Mouse (Mus musculus) hindbrain, embryonic 11.5 days (tissue): ENCODE data around the gene Cyp2w1. TPM values are rescaled to one million over a fixed set of nuclear protein-coding genes. Genes with fewer than 3 reads are reported as not detected.

Experiments
- ATAC-seq: fragments of 200-750 bp; cut with Nextera tagmentation; 2 replicates; pipeline ENCODE4 v1.8.0; 2017; ENCODE audit warnings: mild to moderate bottlenecking, moderate TSS enrichment, moderate library complexity; ENCODE audit not compliant: low FRiP score
- DNase-seq: peaks from one replicate; pipeline ENCODE4 v3.0.0-alpha.2; 2015; ENCODE audit warnings: low spot score
- H3K27ac ChIP-seq: fragments of 300-500 bp; sonication (generic); 2 replicates; pipeline ENCODE4 v1.5.1; 2014; ENCODE audit warnings: mild to moderate bottlenecking, low read depth, low read length
- H3K27me3 ChIP-seq: fragments of 300-500 bp; sonication (generic); 2 replicates; pipeline ENCODE4 v1.6.1; 2014; ENCODE audit warnings: mild to moderate bottlenecking, low read length, moderate library complexity, mixed read lengths; ENCODE audit not compliant: control insufficient read depth, insufficient read depth
- H3K36me3 ChIP-seq: fragments of 300-500 bp; sonication (generic); 2 replicates; pipeline ENCODE4 v1.6.1; 2014; ENCODE audit warnings: mild to moderate bottlenecking, low read length, moderate library complexity, mixed read lengths; ENCODE audit not compliant: control insufficient read depth, insufficient read depth
- H3K4me1 ChIP-seq: fragments of 300-500 bp; sonication (generic); replicated peaks from 2 replicates; pipeline ENCODE4 v1.6.1; 2014; ENCODE audit warnings: low read length, mixed read lengths; ENCODE audit not compliant: control insufficient read depth, insufficient read depth
- H3K4me2 ChIP-seq: fragments of 300-500 bp; sonication (generic); replicated peaks from 2 replicates; pipeline ENCODE4 v1.6.1; 2014; ENCODE audit warnings: mild to moderate bottlenecking, low read depth, low read length
- H3K4me3 ChIP-seq: fragments of 300-500 bp; sonication (generic); 2 replicates; pipeline ENCODE4 v1.5.1; 2014; ENCODE audit warnings: low read depth, low read length
- H3K9ac ChIP-seq: fragments of 300-500 bp; sonication (generic); 2 replicates; pipeline ENCODE4 v1.6.1; 2014; ENCODE audit warnings: low read depth, low read length
- H3K9me3 ChIP-seq: fragments of 300-500 bp; sonication (generic); 2 replicates; pipeline ENCODE4 v1.6.1; 2016; ENCODE audit warnings: low read length; ENCODE audit not compliant: control insufficient read depth
- WGBS: fragments of 180-500 bp; shearing (Covaris S2); extraction: QIAGEN DNeasy Blood & Tissue Kit; methylation state at CpG from one replicate; pipeline ENCODE4 v1.1.7; 2014; 5-methylcytosine and 5-hydroxymethylcytosine counted together
- polyA plus RNA-seq: library from polyadenylated mRNA; unstranded; fragments of >200 nt; fragmentation: Nextera tagmentation; extraction: Ambion mirVana; gene quantifications from 2 replicates; pipeline ENCODE4 v1.2.1, GENCODE M21; 2014

The Cyp2w1 gene
- not detected in 2 replicates for polyA plus RNA-seq

DNA sequence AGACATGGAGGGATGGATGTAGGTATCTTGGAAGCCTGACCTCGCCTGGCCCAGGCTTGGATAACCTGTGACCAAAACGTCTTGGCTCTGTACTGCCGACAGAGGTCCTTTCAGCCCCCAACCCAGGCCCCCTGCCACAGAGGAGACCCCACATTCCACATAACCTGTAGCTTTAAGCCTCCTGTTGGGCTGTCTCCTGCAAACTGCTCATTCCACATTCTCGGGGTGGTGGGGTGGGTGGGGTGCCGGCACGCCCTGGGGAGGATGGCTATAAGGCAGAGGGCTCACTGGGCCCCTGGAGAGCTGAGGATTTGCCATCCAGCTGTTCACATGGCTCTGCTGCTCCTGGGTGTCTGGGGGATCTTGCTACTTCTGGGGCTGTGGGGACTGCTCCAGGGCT is at the start of gene Cyp2w1:
TSS of gene Cyp2w1 (plus strand) at position 301 of the 400 bp plus-strand sequence.
- Histone ChIP-seq H3K9me3 (no peaks in the 10 kb centered on the region), H3K27me3 (no peaks in the 10 kb centered on the region)

DNA sequence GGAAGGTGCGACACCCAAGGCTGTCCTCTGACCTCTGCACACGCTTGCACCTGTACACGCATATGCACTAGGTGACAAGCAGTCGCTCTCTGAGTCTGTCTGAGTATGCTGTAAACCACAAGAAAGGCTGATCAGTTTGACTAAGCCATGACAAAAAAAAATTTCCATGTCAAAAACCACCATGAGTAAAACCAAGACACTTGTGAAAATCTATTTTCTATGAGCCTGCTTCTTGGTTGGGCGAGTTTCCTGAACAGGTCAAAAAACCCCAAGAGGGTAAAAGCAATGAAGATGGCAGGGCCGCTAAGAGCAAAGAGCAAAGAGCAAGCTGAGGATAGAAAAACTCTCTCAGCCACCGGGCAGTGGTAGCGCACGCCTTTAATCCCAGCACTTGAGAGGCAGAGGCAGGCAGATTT is 48.8 kb upstream of the Cyp2w1 start:
- no peak overlapping the region for H3K4me2 ChIP-seq
- ATAC-seq (no peak), DNase-seq (no peak)
- H3K27ac ChIP-seq = no peak overlapping the region
- no peak overlapping the region for H3K4me3 ChIP-seq
- H3K36me3 ChIP-seq = no peaks in the 10 kb centered on the region
- H3K27me3 ChIP-seq = no peaks in the 10 kb centered on the region
- no peak overlapping the region for H3K9ac ChIP-seq
- WGBS = 91% methylated on average over 9 of the region's 9 CpGs
- no peaks in the 10 kb centered on the region for H3K4me1 ChIP-seq
- no peaks in the 10 kb centered on the region for H3K9me3 ChIP-seq

More for the DNA sequence above, at the start of gene Cyp2w1:
- Histone ChIP-seq H3K9ac (no peak within 1 kb of the TSS), H3K36me3 (no peaks in the 10 kb centered on the region), H3K4me3 (no peak within 1 kb of the TSS), H3K4me2 (no peak within 1 kb of the TSS), H3K27ac (no peak within 1 kb of the TSS), H3K4me1 (no peaks in the 10 kb centered on the region)
- DNase-seq (no peak), ATAC-seq (no peak)
- 72% methylated on average over 6 of the region's 6 CpGs for WGBS

DNA sequence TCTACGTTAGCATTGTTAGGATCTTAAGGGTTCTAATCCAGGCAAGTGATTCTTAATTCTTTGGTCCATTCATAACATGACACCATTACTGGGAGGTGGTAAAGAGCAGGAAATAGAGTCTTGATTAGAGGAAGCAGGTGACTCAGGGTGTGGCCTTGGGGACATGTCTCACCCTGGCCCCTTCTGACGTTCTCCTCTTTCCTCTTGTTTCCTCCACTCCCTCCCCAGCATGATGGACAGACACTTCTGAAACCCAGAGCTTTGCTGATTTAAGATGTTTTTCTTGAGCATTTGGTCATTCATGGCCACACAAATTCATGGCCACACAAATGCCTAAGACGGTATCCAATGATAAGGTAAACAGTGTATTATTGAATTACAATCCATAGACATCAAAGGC is 42.5 kb upstream of the Cyp2w1 start:
- ATAC-seq (no peak), DNase-seq (no peak)
- no peak overlapping the region for H3K27ac ChIP-seq
- no peaks in the 10 kb centered on the region for H3K27me3 ChIP-seq
- no peak overlapping the region for H3K9ac ChIP-seq
- WGBS = 73% methylated on average over 3 of the region's 3 CpGs
- H3K36me3 ChIP-seq = no peaks in the 10 kb centered on the region
- H3K4me3 ChIP-seq = no peak overlapping the region
- H3K9me3 ChIP-seq = no peaks in the 10 kb centered on the region
- no peaks in the 10 kb centered on the region for H3K4me1 ChIP-seq
- no peak overlapping the region for H3K4me2 ChIP-seq

DNA sequence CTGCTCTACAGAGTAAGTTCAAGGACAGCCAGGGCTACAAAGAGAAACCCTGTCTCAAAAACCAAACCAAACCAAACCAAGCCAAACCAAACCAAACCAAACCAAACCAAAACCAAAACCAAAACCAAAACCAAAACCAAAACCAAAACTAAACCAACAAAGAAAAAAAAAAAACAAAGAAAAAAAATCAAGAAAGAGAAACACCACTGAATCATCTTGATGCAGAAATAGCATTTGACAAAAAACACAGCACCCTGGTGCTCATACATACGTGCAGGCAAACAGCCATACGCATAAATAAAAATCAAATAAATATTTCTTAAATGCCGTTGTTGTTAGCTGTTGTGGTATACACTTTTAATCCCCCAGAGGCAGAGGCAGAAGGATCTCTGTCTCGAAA is 41.9 kb upstream of the Cyp2w1 start:
- Histone ChIP-seq H3K27me3 (no peaks in the 10 kb centered on the region), H3K9me3 (no peaks in the 10 kb centered on the region), H3K4me3 (no peak overlapping the region), H3K27ac (no peak overlapping the region), H3K4me1 (no peaks in the 10 kb centered on the region), H3K9ac (no peak overlapping the region), H3K4me2 (no peak overlapping the region), H3K36me3 (no peaks in the 10 kb centered on the region)
- ATAC-seq (no peak), DNase-seq (no peak)
- WGBS = 94% methylated on average over 4 of the region's 4 CpGs

DNA sequence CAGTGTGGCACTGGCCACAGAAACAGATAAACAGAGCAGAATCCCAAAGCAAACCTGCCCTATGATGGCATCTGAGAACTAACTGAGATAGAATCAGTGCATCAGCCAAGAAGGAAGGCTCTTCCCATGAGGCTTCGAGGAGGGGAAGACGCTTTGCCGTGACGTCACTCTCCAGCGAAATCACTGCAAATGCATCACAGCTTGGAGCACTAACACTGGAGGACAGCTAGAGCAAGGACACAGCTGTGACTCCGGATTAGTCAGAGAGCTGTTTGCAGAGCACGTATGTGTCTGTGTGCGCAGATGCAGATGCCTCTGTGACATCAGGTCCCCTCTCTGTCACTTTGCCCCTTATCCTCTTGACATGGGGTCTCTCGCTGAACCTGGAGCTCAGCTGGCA is 40.6 kb upstream of the Cyp2w1 start:
- Histone ChIP-seq H3K9me3 (no peaks in the 10 kb centered on the region), H3K36me3 (no peaks in the 10 kb centered on the region), H3K4me1 (no peaks in the 10 kb centered on the region), H3K4me2 (no peak overlapping the region), H3K27me3 (no peaks in the 10 kb centered on the region), H3K27ac (no peak overlapping the region), H3K9ac (no peak overlapping the region), H3K4me3 (no peak overlapping the region)
- ATAC-seq = no peak
- 90% methylated on average over 9 of the region's 9 CpGs for WGBS
- no peak for DNase-seq

DNA sequence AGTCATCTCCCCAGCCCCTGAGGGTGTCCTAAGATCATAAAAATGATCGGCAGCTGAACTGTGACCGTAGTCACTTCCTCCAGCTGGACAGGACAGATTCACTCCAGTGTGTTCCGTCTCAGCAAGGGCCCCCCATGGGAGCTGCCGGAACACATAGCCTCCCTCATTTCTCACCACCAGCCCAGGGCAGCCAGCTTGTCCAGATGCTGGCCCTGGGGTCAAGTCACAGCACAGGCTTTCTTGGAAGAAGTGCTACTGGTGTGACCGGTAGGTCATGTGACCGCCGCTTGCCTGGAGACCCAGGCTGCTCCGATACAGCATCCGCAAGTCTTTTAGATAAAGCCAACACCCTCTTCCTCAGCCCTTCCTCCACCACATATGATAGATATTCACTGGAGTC is 38.9 kb upstream of the Cyp2w1 start:
- WGBS = 84% methylated on average over 9 of the region's 9 CpGs
- DNase-seq = no peak

DNA sequence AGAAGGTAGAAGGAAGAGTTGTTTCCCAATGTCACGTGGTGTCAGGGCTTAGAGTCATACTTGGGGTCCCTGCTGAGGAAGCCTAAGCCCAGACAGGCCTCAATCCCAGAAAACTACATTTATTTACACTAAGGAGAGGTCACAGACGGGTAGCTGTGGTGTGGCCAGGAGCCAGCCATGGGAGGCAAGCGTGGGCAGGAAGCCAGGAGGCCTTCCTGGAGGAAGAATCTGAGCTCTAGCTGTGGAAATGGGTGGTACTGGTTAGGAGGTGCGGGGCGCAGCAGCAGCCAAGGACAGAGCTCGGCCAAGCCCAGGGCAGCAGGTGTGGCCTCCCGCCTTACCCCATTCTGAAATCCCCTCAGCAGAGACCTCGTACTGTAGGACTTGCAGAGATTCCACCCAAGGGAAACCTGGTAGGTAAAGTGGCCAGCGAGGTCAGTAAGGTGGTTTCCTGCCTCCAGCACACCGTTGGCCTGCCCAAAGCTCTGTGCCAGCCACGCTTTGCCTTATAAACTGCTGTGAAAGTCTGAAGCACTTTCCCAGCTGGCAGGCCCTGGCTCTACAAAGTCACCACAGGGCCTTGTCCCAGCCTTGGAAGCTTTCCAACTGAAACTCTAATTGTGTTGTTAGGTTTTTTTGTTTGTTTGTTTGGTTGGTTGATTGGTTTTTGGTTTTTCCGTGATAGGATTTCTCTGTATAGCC is 37.3 kb upstream of the Cyp2w1 start:
- WGBS = 86% methylated on average over 12 of the region's 12 CpGs
- DNase-seq (no peak), ATAC-seq (no peak)
- no peaks in the 10 kb centered on the region for H3K36me3 ChIP-seq
- no peaks in the 10 kb centered on the region for H3K9me3 ChIP-seq
- no peak overlapping the region for H3K9ac ChIP-seq
- no peaks in the 10 kb centered on the region for H3K4me1 ChIP-seq
- H3K27me3 ChIP-seq = no peaks in the 10 kb centered on the region
- H3K4me3 ChIP-seq = no peak overlapping the region
- no peak overlapping the region for H3K27ac ChIP-seq
- no peak overlapping the region for H3K4me2 ChIP-seq

More for the DNA sequence above, 38.9 kb upstream of the Cyp2w1 start:
- Histone ChIP-seq H3K4me3 (no peak overlapping the region), H3K36me3 (no peaks in the 10 kb centered on the region), H3K9me3 (no peaks in the 10 kb centered on the region), H3K4me2 (no peak overlapping the region), H3K9ac (no peak overlapping the region), H3K27me3 (no peaks in the 10 kb centered on the region), H3K4me1 (no peaks in the 10 kb centered on the region), H3K27ac (no peak overlapping the region)
- ATAC-seq = no peak

DNA sequence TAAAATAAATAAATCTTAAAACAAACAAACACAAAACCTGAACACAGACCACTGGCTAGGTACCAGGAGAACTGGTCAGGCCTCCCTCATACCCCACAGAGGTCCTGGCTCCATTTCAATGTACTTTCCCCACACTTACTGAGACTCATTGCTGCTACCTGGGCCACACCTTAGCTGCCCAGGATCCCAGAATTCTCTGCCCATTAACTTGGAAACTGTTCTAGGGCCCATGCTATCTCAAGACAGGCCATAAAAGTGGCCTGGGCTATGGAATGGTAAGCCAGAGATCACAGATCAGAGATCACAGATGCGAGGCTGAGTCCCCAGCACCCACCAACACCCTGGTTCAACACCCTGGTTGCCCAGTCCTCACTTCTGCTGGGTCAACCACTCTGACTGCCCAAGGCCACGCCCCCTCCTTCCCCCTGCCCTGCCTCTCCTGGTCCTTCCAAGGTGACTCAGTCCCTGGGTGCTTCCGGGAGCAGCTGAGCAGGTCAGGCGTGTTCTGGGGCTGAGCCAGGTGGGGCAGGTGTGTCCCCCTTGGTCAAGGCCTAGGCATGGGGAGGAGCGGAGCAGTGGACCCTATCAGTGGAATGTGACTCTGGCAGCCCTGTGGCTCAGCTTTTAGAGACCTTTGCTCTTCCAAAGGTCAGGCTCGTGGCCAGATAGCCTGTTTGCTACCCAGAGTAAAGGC is 35.3 kb upstream of the Cyp2w1 start:
- DNase-seq = no peak

More for the DNA sequence above, 35.3 kb upstream of the Cyp2w1 start:
- Histone ChIP-seq H3K27ac (no peak overlapping the region), H3K4me3 (no peak overlapping the region), H3K4me2 (no peak overlapping the region), H3K36me3 (no peaks in the 10 kb centered on the region), H3K9ac (no peak overlapping the region), H3K27me3 (no peaks in the 10 kb centered on the region), H3K4me1 (no peaks in the 10 kb centered on the region), H3K9me3 (no peaks in the 10 kb centered on the region)
- ATAC-seq = no peak
- WGBS = 84% methylated on average over 6 of the region's 6 CpGs
